Mouse (Mus musculus) limb, embryonic 11.5 days (tissue): Measurements from ENCODE around the gene Idh3a. TPM values are rescaled to one million over a fixed set of nuclear protein-coding genes. Genes with fewer than 3 reads are reported as not detected.
"Not testable (repeated sequence)": the region's sequence is repeated elsewhere in the genome, so short reads cannot be mapped to it uniquely, and the experiment has no call there.

Experiments used
- ATAC-seq: fragments of 200-750 bp; cut with Nextera tagmentation; 2 replicates; pipeline ENCODE4 v1.8.0; 2017; ENCODE audit warnings: low read depth; ENCODE audit not compliant: insufficient number of reproducible peaks, low FRiP score, low TSS enrichment
- DNase-seq: peaks from one replicate; pipeline ENCODE4 v3.0.0-alpha.2; 2015; ENCODE audit warnings: low spot score
- H3K27ac ChIP-seq: fragments of 300-500 bp; sonication (generic); replicated peaks from 2 replicates; pipeline ENCODE4 v1.5.1; 2014; ENCODE audit warnings: low read depth, mild to moderate bottlenecking, low read length
- H3K27me3 ChIP-seq: fragments of 300-500 bp; sonication (generic); 2 replicates; pipeline ENCODE4 v1.6.1; 2014; ENCODE audit warnings: mild to moderate bottlenecking, low read length, mixed read lengths; ENCODE audit not compliant: control insufficient read depth, insufficient read depth
- H3K36me3 ChIP-seq: fragments of 300-500 bp; sonication (generic); 2 replicates; pipeline ENCODE4 v1.6.1; 2014; ENCODE audit warnings: mild to moderate bottlenecking, low read length, moderate library complexity, mixed read lengths; ENCODE audit not compliant: control insufficient read depth, insufficient read depth
- H3K4me1 ChIP-seq: fragments of 300-500 bp; sonication (generic); 2 replicates; pipeline ENCODE4 v1.6.1; 2014; ENCODE audit warnings: low read length, mixed read lengths; ENCODE audit not compliant: control insufficient read depth, insufficient read depth
- H3K4me2 ChIP-seq: fragments of 300-500 bp; sonication (generic); 2 replicates; pipeline ENCODE4 v1.6.1; 2014; ENCODE audit warnings: low read depth, mild to moderate bottlenecking, moderate library complexity; ENCODE audit not compliant: severe bottlenecking
- H3K4me3 ChIP-seq: fragments of 300-500 bp; sonication (generic); 2 replicates; pipeline ENCODE4 v1.5.1; 2014; ENCODE audit warnings: low read depth, low read length
- H3K9ac ChIP-seq: fragments of 300-500 bp; sonication (generic); 2 replicates; pipeline ENCODE4 v1.6.1; 2014; ENCODE audit warnings: mild to moderate bottlenecking, low read length
- H3K9me3 ChIP-seq: fragments of 300-500 bp; sonication (generic); 2 replicates; pipeline ENCODE4 v1.6.1; 2016; ENCODE audit warnings: low read length; ENCODE audit not compliant: control insufficient read depth
- WGBS: fragments of 180-500 bp; shearing (Covaris S2); extraction: QIAGEN DNeasy Blood & Tissue Kit; methylation state at CpG from one replicate; pipeline ENCODE4 v1.1.7; 2014; 5-methylcytosine and 5-hydroxymethylcytosine counted together
- polyA plus RNA-seq: library from polyadenylated mRNA; unstranded; fragments of >200 nt; fragmentation: Nextera tagmentation; extraction: Ambion mirVana; gene quantifications from 2 replicates; pipeline ENCODE4 v1.2.1, GENCODE M21; 2014

Idh3a gene
- polyA plus RNA-seq, 1 experiment from 2014 or later = 125 TPM

DNA sequence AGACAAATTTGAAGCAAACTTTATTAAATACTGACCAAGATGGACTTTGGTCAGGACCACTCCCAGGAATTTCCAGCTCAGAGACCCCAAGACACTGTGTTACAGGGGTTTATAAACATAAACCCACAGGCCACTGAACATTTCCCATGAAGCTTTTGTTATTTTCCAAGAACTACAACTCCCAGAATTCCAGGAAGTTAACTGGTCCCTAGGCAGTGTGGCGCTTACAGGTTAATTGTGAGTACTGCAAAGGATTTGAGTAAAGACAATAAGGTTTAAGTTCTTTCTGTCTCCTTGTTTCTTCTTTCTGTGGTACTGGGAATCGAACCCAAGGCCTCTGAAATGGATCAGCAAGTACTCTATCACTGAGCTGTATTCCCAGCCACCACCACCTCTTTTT lies 17.4 kb upstream of the Idh3a start:
- H3K4me3 ChIP-seq = no peak overlapping the region
- DNase-seq (no peak), ATAC-seq (no peak)
- no peak overlapping the region for H3K27ac ChIP-seq
- no peaks in the 10 kb centered on the region for H3K9me3 ChIP-seq
- H3K9ac ChIP-seq = no peak overlapping the region
- no peaks in the 10 kb centered on the region for H3K4me1 ChIP-seq
- WGBS = 44% methylated on average over 2 of the region's 2 CpGs
- no peaks in the 10 kb centered on the region for H3K27me3 ChIP-seq
- no peak overlapping the region for H3K4me2 ChIP-seq
- no peaks in the 10 kb centered on the region for H3K36me3 ChIP-seq

DNA sequence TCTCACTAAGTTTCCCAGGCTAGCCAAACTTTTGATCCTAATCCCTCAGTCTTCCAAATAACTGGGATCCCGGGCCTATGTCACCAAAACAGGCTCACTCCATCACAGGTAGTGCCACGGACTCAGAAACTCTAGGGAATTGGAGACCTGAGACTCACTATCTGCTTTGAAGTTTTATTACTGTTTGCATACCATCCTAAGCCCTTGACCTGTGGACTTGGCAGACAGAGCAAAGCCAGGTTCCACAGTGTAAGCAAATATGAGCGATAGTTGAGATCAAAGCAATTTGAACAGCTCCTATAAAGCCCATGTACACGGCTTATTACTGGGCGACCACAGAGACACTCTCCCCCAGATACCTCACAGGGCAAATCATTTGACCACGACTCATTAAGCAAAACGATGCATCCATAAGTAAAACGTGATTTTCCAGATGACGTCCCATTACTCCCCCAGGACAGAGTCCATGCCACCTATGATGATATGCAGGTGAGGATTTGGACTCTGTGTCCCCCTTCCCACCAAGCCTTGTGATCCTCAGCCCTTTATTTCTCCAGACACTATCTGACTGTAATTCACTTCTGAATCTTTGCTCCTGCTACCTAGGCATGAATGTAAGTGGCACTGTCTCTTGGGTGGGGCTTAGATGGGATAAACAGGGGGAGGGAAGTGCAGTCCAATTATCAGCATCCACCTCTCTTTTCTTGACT lies 14.8 kb upstream of the Idh3a start:
- Histone ChIP-seq H3K27me3 (no peaks in the 10 kb centered on the region), H3K4me3 (no peak overlapping the region), H3K4me2 (no peak overlapping the region), H3K27ac (no peak overlapping the region), H3K9me3 (no peaks in the 10 kb centered on the region), H3K4me1 (no peaks in the 10 kb centered on the region), H3K36me3 (no peaks in the 10 kb centered on the region), H3K9ac (no peak overlapping the region)
- ATAC-seq (no peak), DNase-seq (no peak)
- 73% methylated on average over 9 of the region's 9 CpGs for WGBS

GRCm38 (mm10) chr9:54583712-54584111 lies 2.4 kb upstream of the Idh3a start:
- H3K9ac ChIP-seq = no peak overlapping the region
- H3K4me2 ChIP-seq = no peak overlapping the region
- no peaks in the 10 kb centered on the region for H3K9me3 ChIP-seq
- H3K4me3 ChIP-seq = no peak overlapping the region
- ATAC-seq (no peak), DNase-seq (no peak)
- H3K36me3 ChIP-seq = no peaks in the 10 kb centered on the region
- H3K27me3 ChIP-seq = no peaks in the 10 kb centered on the region
- WGBS = 53% methylated on average over 1 of the region's 1 CpGs
- H3K4me1 ChIP-seq = peaks cover 8% of the 10 kb centered on the region; the same call in 1 of the 2 replicates
- no peak overlapping the region for H3K27ac ChIP-seq

DNA sequence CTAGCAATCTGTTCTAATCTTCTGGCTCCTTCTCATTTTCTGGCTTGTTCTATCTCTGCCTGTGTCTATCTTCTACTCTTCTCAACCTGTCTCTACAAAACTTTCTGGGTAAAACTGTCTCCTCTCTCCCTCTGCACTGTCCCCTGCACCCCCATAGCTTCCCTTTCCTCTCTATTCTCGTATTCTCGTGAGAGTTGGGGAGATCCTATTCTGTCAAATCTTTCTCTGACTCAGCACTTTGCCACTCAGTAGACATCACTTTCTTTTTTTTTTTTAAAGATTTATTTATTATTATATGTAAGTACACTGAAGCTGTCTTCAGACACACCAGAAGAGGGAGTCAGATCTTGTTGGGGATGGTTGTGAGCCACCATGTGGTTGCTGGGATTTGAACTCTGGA lies 2.0 kb upstream of the Idh3a start:
- not testable (repeated sequence) for H3K4me1 ChIP-seq, H3K4me3 ChIP-seq, H3K27ac ChIP-seq, H3K9ac ChIP-seq, H3K27me3 ChIP-seq, DNase-seq, H3K36me3 ChIP-seq, ATAC-seq, H3K9me3 ChIP-seq, H3K4me2 ChIP-seq
- 78% methylated on average over 2 of the region's 2 CpGs for WGBS

GRCm38 (mm10) chr9:54585839-54586198 lies 315 bp upstream of the Idh3a start:
- no peak for DNase-seq
- no peak overlapping the region for H3K27ac ChIP-seq

GRCm38 (mm10) chr9:54587863-54588262 lies 1.7 kb downstream of the Idh3a start:
- H3K27me3 ChIP-seq = no peaks in the 10 kb centered on the region
- no peak overlapping the region for H3K4me3 ChIP-seq
- no peaks in the 10 kb centered on the region for H3K9me3 ChIP-seq
- ATAC-seq = no peak
- WGBS = 64% methylated on average over 4 of the region's 4 CpGs
- H3K36me3 ChIP-seq = no peaks in the 10 kb centered on the region
- peaks cover 8% of the 10 kb centered on the region; the same call in 1 of the 2 replicates for H3K4me1 ChIP-seq
- no peak overlapping the region for H3K4me2 ChIP-seq
- DNase-seq = no peak
- H3K9ac ChIP-seq = no peak overlapping the region
- H3K27ac ChIP-seq = no peak overlapping the region

More at GRCm38 (mm10) chr9:54585839-54586198, 315 bp upstream of the Idh3a start:
- Histone ChIP-seq H3K4me1 (peaks cover 8% of the 10 kb centered on the region; the same call in 1 of the 2 replicates), H3K9ac (peak overlapping the region; percentile 43; the same call in 1 of the 2 replicates), H3K4me3 (peak overlapping the region; percentile 93), H3K9me3 (no peaks in the 10 kb centered on the region), H3K36me3 (no peaks in the 10 kb centered on the region), H3K27me3 (no peaks in the 10 kb centered on the region), H3K4me2 (peak overlapping the region; percentile 42)
- peak; percentile 18; the same call in 1 of the 2 replicates for ATAC-seq
- WGBS = 30% methylated on average over 5 of the region's 5 CpGs

- not testable (repeated sequence) for H3K4me3 ChIP-seq, H3K4me2 ChIP-seq, ATAC-seq, H3K9me3 ChIP-seq, H3K9ac ChIP-seq, H3K4me1 ChIP-seq, DNase-seq, H3K27ac ChIP-seq, H3K27me3 ChIP-seq
- 83% methylated on average over 4 of the region's 4 CpGs for WGBS
- H3K36me3 ChIP-seq = peaks cover 11% of the 10 kb centered on the region; the same call in 1 of the 2 replicates
These were observed 7.5 kb downstream of the Idh3a start for GRCm38 (mm10) chr9:54593652-54594051.

DNA sequence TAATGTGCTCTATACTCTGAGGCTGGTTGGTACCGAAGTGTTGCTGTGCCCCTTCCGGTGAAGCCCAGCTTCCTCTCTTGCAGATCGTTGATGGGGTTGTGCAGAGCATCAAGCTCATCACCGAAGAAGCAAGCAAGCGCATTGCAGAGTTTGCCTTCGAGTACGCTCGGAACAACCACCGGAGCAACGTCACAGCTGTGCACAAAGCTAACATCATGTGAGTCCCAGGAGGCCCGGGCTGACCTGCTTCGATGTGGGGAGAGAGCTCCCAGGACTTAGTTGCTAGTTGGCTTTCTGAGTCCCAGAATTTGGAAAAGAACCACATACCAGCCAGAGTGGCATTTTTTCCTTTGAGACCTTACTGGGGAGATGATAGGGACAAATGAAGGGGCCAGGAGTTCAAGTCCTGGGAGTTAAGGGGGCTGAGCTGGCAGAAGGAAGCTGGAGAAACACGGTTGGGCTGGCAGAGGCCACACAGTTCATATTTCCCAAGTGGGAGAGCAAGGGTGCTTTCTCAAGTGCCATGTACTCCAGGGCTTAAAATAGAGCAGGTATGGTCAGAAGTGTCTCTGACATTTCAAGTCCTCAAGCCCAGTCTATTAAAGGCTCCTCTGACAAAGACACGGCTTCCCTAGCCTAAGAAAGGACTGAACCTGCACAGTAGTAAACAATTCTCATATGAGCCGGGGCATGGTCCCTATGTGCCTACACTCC lies 10.8 kb downstream of the Idh3a start:
- ATAC-seq (no peak), DNase-seq (no peak)
- H3K27ac ChIP-seq = no peak overlapping the region
- WGBS = 95% methylated on average over 15 of the region's 15 CpGs
- no peaks in the 10 kb centered on the region for H3K27me3 ChIP-seq
- no peaks in the 10 kb centered on the region for H3K9me3 ChIP-seq
- no peak overlapping the region for H3K4me3 ChIP-seq
- peaks cover 18% of the 10 kb centered on the region; the same call in 1 of the 2 replicates for H3K36me3 ChIP-seq
- no peak overlapping the region for H3K9ac ChIP-seq
- H3K4me1 ChIP-seq = no peaks in the 10 kb centered on the region
- no peak overlapping the region for H3K4me2 ChIP-seq
